Mouse (Mus musculus): ENCODE measurements around the gene Rabgef1. TPM values are rescaled to one million over a fixed set of nuclear protein-coding genes. Genes with fewer than 3 reads are reported as not detected.

Rabgef1 gene
- polyA plus RNA-seq, 1 experiment from 2014 or later, result 48.7 TPM

- Histone ChIP-seq H3K9me3 (replicated peaks; ENCODE audit: control insufficient read depth, low read length, poor library complexity, severe bottlenecking) (no peaks in the 10 kb centered on the region), H3K36me3 (ENCODE audit: control insufficient read depth, insufficient read depth, low read length) (no peaks in the 10 kb centered on the region; the same call in 1 of the 2 replicates), H3K27me3 (ENCODE audit: control insufficient read depth, insufficient read depth, low read depth, low read length) (no peaks in the 10 kb centered on the region), H3K9ac (ENCODE audit: low read depth, low read length) (no peak overlapping the region), H3K27ac (ENCODE audit: low read length) (no peak overlapping the region), H3K4me1 (ENCODE audit: control insufficient read depth, insufficient read depth, low read length) (peaks cover 10% of the 10 kb centered on the region; the same call in 1 of the 2 replicates), H3K4me2 (ENCODE audit: low read length) (no peak overlapping the region), H3K4me3 (ENCODE audit: low read depth, low read length) (no peak overlapping the region)
- WGBS, result 90% methylated on average over 9 of the region's 9 CpGs
- no peak for ATAC-seq
Measured at GRCm38 (mm10) chr5:130184193-130184856, 12.7 kb downstream of the Rabgef1 start.

DNA sequence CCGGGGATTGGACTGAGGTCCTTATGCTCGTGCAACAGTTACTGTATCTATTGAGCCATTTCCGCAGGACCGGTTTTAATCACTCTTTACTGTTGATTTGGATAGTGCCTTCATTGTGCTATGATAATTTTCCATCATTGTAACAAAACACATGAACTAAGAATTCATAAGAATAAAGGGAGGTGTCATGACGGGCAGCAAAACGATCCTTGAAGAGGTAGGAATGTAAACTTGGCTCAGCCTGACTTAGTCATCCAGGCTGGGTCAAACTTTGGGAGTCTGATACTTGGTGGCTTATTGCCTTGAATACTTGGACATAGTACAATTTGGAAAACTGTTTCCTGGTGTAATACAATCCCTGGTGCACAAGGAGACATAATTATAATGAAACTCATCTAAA lies 13.7 kb downstream of the Rabgef1 start:
- Histone ChIP-seq H3K9ac (ENCODE audit: low read depth, low read length) (no peak overlapping the region), H3K9me3 (replicated peaks; ENCODE audit: control insufficient read depth, low read length, poor library complexity, severe bottlenecking) (no peaks in the 10 kb centered on the region), H3K4me2 (ENCODE audit: low read length) (no peak overlapping the region), H3K27me3 (ENCODE audit: control insufficient read depth, insufficient read depth, low read depth, low read length) (no peaks in the 10 kb centered on the region), H3K27ac (ENCODE audit: low read length) (no peak overlapping the region), H3K4me3 (ENCODE audit: low read depth, low read length) (no peak overlapping the region), H3K4me1 (ENCODE audit: control insufficient read depth, insufficient read depth, low read length) (peaks cover 10% of the 10 kb centered on the region; the same call in 1 of the 2 replicates), H3K36me3 (ENCODE audit: control insufficient read depth, insufficient read depth, low read length) (peaks cover 7% of the 10 kb centered on the region)
- ATAC-seq, result no peak
- 89% methylated on average over 6 of the region's 6 CpGs for WGBS

DNA sequence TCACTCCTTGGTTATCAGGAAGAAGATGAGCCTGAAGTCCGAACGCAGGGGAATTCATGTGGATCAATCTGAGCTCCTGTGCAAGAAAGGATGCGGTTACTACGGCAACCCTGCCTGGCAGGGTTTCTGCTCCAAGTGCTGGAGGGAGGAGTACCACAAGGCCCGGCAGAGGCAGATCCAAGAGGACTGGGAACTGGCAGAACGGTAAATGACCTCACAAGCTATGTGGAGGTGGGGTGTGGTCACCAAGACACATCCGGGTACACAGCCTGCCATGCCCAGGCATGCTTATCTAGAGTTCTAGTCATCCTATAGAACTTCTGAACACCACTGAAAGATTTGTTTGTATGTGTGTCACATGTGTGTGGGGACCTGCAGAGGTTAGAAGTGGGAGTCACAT lies 15.8 kb downstream of the Rabgef1 start:
- H3K4me1 ChIP-seq (ENCODE audit: control insufficient read depth, insufficient read depth, low read length), result peaks cover 10% of the 10 kb centered on the region; the same call in 1 of the 2 replicates
- H3K9ac ChIP-seq (ENCODE audit: low read depth, low read length), result no peak overlapping the region
- H3K4me3 ChIP-seq (ENCODE audit: low read depth, low read length), result no peak overlapping the region
- H3K27ac ChIP-seq (ENCODE audit: low read length), result no peak overlapping the region
- H3K9me3 ChIP-seq (replicated peaks; ENCODE audit: control insufficient read depth, low read length, poor library complexity, severe bottlenecking), result no peaks in the 10 kb centered on the region
- H3K27me3 ChIP-seq (ENCODE audit: control insufficient read depth, insufficient read depth, low read depth, low read length), result no peaks in the 10 kb centered on the region
- H3K36me3 ChIP-seq (ENCODE audit: control insufficient read depth, insufficient read depth, low read length), result peaks cover 15% of the 10 kb centered on the region
- ATAC-seq, result no peak
- no peak overlapping the region for H3K4me2 ChIP-seq (ENCODE audit: low read length)
- WGBS, result 31% methylated on average over 7 of the region's 7 CpGs

GRCm38 (mm10) chr5:130190909-130191308 lies 19.3 kb downstream of the Rabgef1 start:
- Histone ChIP-seq H3K9me3 (replicated peaks; ENCODE audit: control insufficient read depth, low read length, poor library complexity, severe bottlenecking) (no peaks in the 10 kb centered on the region), H3K27ac (ENCODE audit: low read length) (no peak overlapping the region), H3K4me2 (ENCODE audit: low read length) (no peak overlapping the region), H3K27me3 (ENCODE audit: control insufficient read depth, insufficient read depth, low read depth, low read length) (no peaks in the 10 kb centered on the region), H3K4me3 (ENCODE audit: low read depth, low read length) (no peak overlapping the region), H3K4me1 (ENCODE audit: control insufficient read depth, insufficient read depth, low read length) (peaks cover 10% of the 10 kb centered on the region; the same call in 1 of the 2 replicates), H3K36me3 (ENCODE audit: control insufficient read depth, insufficient read depth, low read length) (peaks cover 21% of the 10 kb centered on the region), H3K9ac (ENCODE audit: low read depth, low read length) (no peak overlapping the region)
- no peak for ATAC-seq
- 97% methylated on average over 6 of the region's 6 CpGs for WGBS

- Histone ChIP-seq H3K9ac (ENCODE audit: low read depth, low read length) (no peak overlapping the region), H3K4me2 (ENCODE audit: low read length) (no peak overlapping the region), H3K4me1 (ENCODE audit: control insufficient read depth, insufficient read depth, low read length) (peaks cover 6% of the 10 kb centered on the region; the same call in 1 of the 2 replicates), H3K27me3 (ENCODE audit: control insufficient read depth, insufficient read depth, low read depth, low read length) (no peaks in the 10 kb centered on the region), H3K4me3 (ENCODE audit: low read depth, low read length) (no peak overlapping the region), H3K9me3 (replicated peaks; ENCODE audit: control insufficient read depth, low read length, poor library complexity, severe bottlenecking) (no peaks in the 10 kb centered on the region), H3K36me3 (ENCODE audit: control insufficient read depth, insufficient read depth, low read length) (peaks cover 21% of the 10 kb centered on the region), H3K27ac (ENCODE audit: low read length) (no peak overlapping the region)
- WGBS, result 94% methylated on average over 6 of the region's 6 CpGs
- ATAC-seq, result no peak
Measured at GRCm38 (mm10) chr5:130191865-130192264, 20.3 kb downstream of the Rabgef1 start.

GRCm38 (mm10) chr5:130192356-130192944 lies 20.9 kb downstream of the Rabgef1 start:
- no peak overlapping the region for H3K4me3 ChIP-seq (ENCODE audit: low read depth, low read length)
- no peak overlapping the region for H3K4me2 ChIP-seq (ENCODE audit: low read length)
- ATAC-seq, result no peak
- WGBS, result 85% methylated on average over 2 of the region's 2 CpGs
- no peaks in the 10 kb centered on the region for H3K9me3 ChIP-seq (replicated peaks; ENCODE audit: control insufficient read depth, low read length, poor library complexity, severe bottlenecking)
- H3K36me3 ChIP-seq (ENCODE audit: control insufficient read depth, insufficient read depth, low read length), result peaks cover 21% of the 10 kb centered on the region
- H3K9ac ChIP-seq (ENCODE audit: low read depth, low read length), result no peak overlapping the region
- peaks cover 2% of the 10 kb centered on the region; the same call in 1 of the 2 replicates for H3K4me1 ChIP-seq (ENCODE audit: control insufficient read depth, insufficient read depth, low read length)
- H3K27ac ChIP-seq (ENCODE audit: low read length), result no peak overlapping the region
- H3K27me3 ChIP-seq (ENCODE audit: control insufficient read depth, insufficient read depth, low read depth, low read length), result no peaks in the 10 kb centered on the region

- no peaks in the 10 kb centered on the region for H3K4me1 ChIP-seq (ENCODE audit: control insufficient read depth, insufficient read depth, low read length)
- no peak for ATAC-seq
- 97% methylated on average over 3 of the region's 3 CpGs for WGBS
- no peak overlapping the region for H3K4me3 ChIP-seq (ENCODE audit: low read depth, low read length)
- H3K36me3 ChIP-seq (ENCODE audit: control insufficient read depth, insufficient read depth, low read length), result peaks cover 29% of the 10 kb centered on the region
- no peak overlapping the region for H3K4me2 ChIP-seq (ENCODE audit: low read length)
- no peak overlapping the region for H3K9ac ChIP-seq (ENCODE audit: low read depth, low read length)
- no peak overlapping the region for H3K27ac ChIP-seq (ENCODE audit: low read length)
- H3K9me3 ChIP-seq (replicated peaks; ENCODE audit: control insufficient read depth, low read length, poor library complexity, severe bottlenecking), result no peaks in the 10 kb centered on the region
- H3K27me3 ChIP-seq (ENCODE audit: control insufficient read depth, insufficient read depth, low read depth, low read length), result no peaks in the 10 kb centered on the region
Measured at GRCm38 (mm10) chr5:130193760-130194159, 22.2 kb downstream of the Rabgef1 start.

- Histone ChIP-seq H3K9ac (ENCODE audit: low read depth, low read length) (no peak overlapping the region), H3K27me3 (ENCODE audit: control insufficient read depth, insufficient read depth, low read depth, low read length) (no peaks in the 10 kb centered on the region), H3K4me1 (ENCODE audit: control insufficient read depth, insufficient read depth, low read length) (no peaks in the 10 kb centered on the region), H3K4me3 (ENCODE audit: low read depth, low read length) (no peak overlapping the region), H3K36me3 (ENCODE audit: control insufficient read depth, insufficient read depth, low read length) (peaks cover 26% of the 10 kb centered on the region), H3K4me2 (ENCODE audit: low read length) (no peak overlapping the region), H3K27ac (ENCODE audit: low read length) (no peak overlapping the region), H3K9me3 (replicated peaks; ENCODE audit: control insufficient read depth, low read length, poor library complexity, severe bottlenecking) (no peaks in the 10 kb centered on the region)
- no peak for ATAC-seq
- 97% methylated on average over 1 of the region's 1 CpGs for WGBS
Measured at GRCm38 (mm10) chr5:130196307-130196706, 24.7 kb downstream of the Rabgef1 start.

GRCm38 (mm10) chr5:130197454-130197853 lies 25.9 kb downstream of the Rabgef1 start:
- no peaks in the 10 kb centered on the region for H3K9me3 ChIP-seq (replicated peaks; ENCODE audit: control insufficient read depth, low read length, poor library complexity, severe bottlenecking)
- H3K4me3 ChIP-seq (ENCODE audit: low read depth, low read length), result no peak overlapping the region
- H3K27ac ChIP-seq (ENCODE audit: low read length), result no peak overlapping the region
- H3K36me3 ChIP-seq (ENCODE audit: control insufficient read depth, insufficient read depth, low read length), result peaks cover 24% of the 10 kb centered on the region
- no peak overlapping the region for H3K4me2 ChIP-seq (ENCODE audit: low read length)
- no peaks in the 10 kb centered on the region for H3K4me1 ChIP-seq (ENCODE audit: control insufficient read depth, insufficient read depth, low read length)
- ATAC-seq, result no peak
- no peak overlapping the region for H3K9ac ChIP-seq (ENCODE audit: low read depth, low read length)
- WGBS, result 93% methylated on average over 3 of the region's 3 CpGs
- H3K27me3 ChIP-seq (ENCODE audit: control insufficient read depth, insufficient read depth, low read depth, low read length), result no peaks in the 10 kb centered on the region
